Mouse (Mus musculus) 416B (cell line): ENCODE results near the gene Galntl6.
"Not testable (repeated sequence)": the region's sequence is repeated elsewhere in the genome, so short reads cannot be mapped to it uniquely, and the experiment has no call there.

Experiments
- DNase-seq: peaks from one replicate; pipeline ENCODE4 v3.0.0; 2011; ENCODE audit warnings: low read depth

The Galntl6 gene

DNA sequence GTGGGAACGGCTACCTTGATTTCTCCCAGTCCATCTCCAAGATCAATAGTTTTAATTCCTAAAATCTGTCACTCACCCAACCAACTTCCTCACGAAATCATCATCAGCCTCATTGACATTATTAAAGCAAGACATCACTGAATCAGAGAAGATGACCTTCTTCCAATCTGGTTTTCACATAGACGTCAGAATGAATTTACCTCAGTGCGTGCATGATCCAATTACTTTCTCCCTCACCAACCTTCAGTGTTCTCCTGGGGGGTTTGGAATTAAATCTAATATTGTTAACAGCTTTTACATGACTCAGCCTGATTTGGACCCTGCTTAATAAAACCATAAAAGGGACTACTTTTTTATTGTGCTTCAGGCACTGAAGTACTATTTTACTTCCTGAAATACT lies 307.7 kb downstream of the Galntl6 start:
- DNase-seq = no peak

DNA sequence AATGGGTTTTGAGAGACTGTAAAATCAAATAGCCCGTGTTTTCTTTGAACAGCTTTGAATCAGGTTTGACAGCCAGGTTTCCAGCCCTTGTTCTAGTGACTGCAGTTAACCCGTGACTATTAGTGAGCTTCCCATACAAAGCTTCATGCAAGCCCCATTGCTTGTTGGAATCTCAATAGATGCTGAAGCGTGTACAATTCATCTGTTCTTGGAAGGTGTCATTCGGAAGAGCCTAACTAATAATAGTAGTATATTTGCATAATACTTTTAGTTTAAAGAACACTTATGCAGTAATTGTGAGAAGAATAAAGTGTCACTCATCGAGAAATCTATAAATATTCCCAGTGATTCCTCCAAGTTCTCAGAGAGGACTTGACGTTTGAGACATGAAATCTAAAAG lies 314.6 kb downstream of the Galntl6 start:
- DNase-seq = no peak

DNA sequence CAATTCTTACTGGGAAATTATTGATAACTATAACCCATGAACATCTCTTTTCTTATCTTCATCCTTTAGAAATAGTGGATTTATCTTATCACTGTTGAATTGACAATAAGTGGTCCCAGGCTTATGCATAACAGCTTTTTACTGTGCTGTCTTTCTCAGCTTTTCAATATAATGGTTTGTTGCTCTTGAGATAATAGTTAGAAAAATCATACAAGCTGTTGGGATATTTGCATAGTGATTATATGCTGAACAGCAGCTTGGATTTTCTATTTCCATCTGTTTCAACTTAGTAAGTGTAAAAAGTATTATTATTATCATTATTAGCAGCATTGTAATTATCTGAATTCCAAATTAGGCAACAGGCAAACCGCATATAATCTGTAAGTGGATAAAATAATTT lies 337.1 kb downstream of the Galntl6 start:
- DNase-seq = no peak

DNA sequence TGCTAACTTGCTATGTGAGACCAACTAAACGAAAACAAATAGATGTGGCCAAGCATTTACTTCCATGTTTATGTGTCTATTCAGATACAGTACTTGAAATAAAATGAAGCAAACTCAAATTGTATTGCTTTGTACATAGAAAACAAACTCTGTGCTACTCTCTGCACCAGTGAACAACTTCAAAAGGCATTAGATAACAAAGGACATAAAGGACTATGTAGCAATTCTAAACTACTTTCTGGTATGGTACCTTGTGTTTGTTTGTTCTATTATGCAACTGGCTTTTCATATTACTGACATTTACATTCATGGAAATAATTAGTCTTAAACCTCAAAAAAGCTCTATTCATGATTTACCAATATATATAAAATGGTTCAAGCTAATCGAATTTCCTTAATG lies 344.4 kb downstream of the Galntl6 start:
- no peak for DNase-seq

DNA sequence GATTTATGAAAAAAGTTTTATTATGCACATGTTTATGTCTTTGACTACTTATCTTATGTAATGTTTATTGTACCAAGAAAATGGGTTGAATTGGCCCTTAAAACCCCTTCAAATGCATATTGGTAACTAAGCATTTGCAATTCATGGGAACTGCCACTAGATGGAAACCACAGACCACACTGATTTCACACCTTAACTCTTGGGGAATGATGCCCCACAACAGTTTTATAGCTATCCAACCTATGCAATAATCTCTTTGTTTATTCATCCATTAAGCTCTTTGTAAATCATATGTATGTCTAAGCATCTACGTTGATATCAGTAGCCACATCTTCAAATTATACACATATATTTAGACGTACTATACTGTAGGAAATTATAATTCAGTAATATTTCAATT lies 346.3 kb downstream of the Galntl6 start:
- DNase-seq = peak; percentile 42

DNA sequence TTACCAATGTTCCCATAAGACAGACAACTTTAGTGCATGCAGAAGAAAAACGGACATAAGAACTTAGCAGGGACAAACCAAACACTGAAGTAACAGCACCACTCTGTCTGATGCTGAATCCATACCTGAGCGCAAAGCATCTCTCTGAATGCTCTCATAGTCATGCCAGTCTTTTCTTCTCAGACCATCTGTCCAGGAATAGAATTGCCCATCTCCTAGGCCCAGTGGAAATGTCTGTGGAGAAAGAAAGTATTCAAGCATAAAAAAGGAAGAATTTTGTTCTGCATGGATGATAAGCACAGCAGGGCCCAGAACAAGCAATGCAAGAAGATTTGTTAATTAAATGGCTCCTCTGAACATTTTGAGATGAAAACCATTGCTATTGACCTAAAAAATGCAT lies 376.7 kb downstream of the Galntl6 start:
- no peak for DNase-seq

DNA sequence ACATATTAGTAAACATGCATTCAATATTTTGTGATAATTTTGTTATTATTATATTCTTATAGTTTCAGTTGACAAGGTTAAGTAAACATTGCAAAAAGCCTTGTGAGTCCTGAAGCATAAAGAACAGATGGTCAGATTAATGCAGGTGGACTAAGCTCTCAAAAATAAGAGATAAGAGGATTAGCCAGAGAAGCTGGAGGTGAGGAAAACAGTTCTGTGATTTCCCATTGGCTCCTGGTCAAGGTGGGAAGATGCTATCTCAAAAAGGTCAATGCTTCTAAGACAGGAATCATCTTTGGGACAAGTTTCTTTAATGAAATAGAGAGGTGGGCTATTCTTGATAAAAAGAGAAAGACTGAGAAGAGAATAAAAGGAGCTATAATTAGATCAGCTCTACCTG lies 377.8 kb downstream of the Galntl6 start:
- no peak for DNase-seq

DNA sequence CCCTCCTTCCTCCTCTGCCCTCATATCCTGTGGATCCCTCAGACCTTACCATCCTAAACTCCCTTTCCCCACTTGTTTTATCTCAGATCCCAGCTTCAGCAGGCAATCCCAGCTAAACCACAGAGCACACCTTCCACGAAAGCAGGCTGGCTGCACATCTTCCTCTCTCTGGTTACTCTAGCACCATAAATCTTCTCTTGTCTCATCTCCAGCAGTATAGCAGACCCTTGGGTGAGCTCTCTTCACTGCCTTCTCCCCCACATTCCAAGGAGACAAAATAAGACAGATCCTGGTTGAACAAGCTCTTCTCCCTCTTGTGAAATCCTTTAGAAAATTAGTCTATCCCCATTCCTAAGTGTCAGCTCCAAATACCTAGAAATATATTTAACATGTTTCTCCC lies 389.0 kb downstream of the Galntl6 start:
- DNase-seq = no peak

DNA sequence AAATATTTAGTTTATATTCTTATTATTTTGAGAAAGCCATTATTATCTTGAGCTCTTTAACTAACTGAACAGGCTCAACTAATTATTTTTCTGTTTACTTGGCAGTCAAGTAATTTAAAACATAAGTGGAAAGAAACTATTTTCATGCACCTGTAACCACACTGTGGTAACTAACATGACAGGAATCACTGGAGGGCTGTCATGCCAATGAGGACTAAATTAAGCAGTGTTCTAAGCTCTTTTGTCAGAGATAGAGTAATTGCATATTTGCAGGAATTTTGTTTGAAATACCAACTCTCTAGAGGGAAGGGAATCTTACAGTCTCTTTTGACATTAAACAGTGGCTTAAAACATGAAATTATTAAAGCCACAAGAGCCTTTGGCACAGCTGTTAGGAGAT lies 390.5 kb downstream of the Galntl6 start:
- no peak for DNase-seq

DNA sequence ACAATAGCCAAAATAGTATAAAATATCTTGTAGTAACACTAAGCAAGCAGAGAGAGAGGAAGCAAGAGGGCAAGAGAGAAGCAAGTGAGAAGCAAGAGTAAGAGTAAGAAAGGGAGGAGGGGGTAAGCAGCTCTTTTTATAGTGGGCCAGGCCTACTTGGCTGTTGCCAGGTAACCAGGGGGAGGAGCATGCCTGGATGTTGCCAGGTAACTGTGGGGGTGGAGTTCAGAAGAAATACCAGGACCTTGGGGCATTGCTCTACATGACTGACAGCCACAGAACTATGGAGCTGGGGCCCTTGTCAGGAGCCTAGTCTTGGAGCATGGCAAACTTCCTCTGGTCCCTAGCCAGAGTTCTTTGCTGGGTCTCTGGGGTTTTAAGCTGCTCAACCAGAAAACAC lies 401.9 kb downstream of the Galntl6 start:
- no peak for DNase-seq

DNA sequence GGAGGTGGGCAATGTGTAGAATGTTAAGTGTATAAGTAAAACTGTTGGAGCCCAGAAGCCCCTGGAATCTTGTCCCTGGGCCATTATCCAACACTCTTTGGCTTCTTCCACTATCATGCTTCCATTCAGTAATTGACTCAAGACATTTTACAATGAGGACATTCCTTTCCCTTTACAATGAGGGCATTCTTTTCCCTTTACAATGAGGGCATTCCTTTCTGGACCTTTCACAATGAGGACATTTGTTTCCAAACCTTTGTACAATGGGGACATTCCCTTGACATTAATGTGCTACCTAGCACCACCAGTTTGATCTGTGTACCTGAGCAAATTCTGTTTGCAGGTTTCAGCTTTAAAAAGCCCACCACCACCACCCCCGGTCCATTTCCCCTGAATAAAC lies 403.4 kb downstream of the Galntl6 start:
- no peak for DNase-seq

DNA sequence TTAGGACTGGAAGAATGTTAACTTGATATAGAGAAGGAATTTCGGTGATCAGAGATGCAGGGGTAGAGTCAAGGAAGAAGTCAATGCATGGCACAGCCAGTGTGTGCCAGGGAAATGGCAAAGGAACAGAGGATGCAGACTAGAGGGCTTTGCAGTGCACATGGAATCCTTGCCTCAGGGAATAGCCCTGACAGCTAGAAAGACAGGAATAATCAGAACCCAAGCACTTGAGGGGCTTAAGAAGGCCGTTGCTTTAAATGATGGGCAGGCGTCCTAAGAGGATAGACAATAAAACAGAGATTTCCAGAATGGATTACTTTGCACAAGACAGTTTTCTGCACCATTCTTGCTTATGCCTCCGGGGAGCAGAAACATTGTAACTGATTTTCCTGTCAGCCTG lies 425.3 kb downstream of the Galntl6 start:
- DNase-seq = no peak

DNA sequence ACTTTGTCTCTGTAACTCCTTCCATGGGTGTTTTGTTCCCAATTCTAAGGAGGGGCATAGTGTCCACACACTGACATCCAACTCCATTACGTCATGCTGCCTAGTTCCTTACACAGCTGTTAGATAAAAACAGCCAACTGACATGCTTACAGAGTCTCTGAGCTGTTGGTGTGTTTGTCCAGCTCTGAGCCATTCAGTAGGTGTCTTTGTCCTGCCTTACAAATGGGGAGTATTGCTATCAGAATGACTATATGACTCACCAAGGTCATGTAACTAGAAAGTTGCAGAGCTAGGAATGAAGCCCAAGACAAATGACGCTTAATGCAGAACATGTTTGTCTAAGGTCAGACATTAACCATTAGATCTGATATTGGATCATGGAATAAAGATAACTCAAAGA lies 449.1 kb downstream of the Galntl6 start:
- not testable (repeated sequence) for DNase-seq

DNA sequence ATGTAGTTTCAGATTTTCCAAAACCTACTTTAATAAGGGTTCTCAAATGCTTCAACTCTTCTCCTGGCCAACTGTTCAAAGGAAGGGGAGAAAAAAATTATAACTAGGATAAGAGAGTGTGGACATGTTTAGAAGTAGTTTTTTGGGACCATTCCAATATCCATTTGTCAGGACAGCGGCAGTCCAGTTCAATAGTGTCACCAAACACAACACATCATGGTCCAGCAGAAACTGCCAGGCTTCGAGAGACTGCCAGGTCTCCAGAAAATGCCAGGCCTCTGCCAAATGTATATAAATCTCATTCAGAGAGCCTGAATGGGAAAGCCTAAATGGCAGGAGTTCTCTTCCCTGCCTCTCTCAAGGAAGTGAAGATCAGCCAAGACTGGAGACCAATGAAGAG lies 469.7 kb downstream of the Galntl6 start:
- no peak for DNase-seq

DNA sequence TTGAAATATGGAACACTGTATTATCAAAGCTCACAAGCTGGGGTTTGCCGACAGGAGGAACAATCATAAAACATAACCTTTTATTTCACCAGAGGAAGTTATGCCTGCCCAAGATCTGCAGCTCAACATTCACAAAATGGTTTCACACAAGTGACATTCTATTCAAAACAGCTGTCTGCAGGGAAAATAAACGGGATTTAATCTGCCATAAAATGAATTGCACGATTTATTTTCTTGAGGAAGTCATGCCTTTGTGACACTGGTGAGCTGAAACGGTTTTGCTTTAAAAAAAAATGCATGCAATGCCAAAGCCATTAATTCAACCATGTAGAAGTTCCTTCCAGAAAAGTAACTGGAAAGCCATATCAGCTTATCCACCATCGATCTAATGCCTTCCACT lies 494.0 kb downstream of the Galntl6 start:
- no peak for DNase-seq

DNA sequence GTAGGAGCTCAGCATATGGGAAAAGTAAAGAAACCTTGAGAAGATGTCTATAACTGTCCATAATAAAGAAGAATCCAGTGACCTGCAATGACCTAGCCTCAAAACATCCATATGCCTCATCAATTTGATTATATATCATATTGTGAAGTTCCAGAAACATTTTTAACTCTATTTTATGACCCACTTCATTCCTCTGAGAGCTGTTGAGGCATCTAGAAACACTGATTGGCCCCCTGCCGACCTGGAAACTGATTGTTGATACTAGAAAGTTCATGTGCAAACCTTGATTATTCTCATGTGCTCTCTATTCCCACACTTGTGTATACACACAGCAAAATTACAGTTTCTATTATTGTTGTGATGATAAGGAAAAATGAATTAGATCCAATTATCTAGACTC lies 494.9 kb downstream of the Galntl6 start:
- DNase-seq = no peak

DNA sequence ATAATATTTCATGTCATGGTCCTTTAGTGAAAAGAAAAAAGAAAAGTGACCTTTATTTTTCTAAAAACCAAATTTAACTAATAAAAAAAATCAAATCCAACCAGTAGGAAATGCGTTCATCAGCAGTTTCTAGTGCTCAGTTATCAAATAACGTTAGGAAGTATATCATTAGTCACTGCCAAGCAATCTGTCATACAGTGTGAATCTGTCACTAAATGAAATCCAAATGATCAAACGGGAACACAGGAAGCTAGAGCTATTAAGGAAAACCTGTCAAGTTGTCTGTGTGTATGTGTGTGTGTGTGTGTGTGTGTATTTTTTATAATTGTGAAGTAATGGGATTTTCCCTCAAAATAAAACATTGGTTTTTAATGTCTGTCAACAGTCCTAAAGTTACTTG lies 515.9 kb downstream of the Galntl6 start:
- DNase-seq = no peak

DNA sequence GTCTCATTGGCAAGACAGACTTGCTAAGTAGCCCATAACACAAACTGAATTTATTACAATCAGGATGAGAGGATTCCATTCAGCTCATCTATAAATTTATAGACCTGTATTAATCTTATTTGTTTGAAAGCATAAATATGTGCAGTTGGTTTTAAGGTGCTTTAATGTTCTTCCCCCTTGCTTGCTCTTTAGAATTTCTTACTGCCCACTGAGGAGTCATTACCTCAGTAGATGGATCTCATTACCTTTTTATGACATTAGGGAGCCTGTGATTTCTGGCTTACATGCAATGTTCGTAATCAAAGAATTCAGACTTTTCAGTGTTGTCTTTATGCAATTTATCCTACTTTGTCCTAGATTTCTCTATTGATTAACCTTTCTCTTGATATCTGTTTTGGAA lies 516.6 kb downstream of the Galntl6 start:
- DNase-seq = no peak

DNA sequence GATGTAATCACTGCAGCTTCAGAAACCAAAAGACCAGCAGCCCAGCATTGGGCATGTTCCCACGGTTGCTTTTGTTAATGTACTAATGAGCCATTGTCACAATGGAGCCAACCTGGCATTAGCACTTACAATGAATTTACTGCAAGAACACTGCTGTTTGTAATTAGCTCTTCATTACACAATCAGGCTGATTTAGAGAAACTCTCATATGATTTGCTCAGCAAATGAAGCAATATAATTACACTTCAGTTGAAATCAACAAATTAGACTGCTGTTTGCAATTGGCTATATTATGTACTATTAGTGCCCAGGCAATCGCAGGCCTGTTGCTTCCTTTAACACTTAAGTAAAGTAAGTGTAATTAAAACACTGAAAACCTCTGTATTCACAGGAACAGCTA lies 540.1 kb downstream of the Galntl6 start:
- DNase-seq = no peak

DNA sequence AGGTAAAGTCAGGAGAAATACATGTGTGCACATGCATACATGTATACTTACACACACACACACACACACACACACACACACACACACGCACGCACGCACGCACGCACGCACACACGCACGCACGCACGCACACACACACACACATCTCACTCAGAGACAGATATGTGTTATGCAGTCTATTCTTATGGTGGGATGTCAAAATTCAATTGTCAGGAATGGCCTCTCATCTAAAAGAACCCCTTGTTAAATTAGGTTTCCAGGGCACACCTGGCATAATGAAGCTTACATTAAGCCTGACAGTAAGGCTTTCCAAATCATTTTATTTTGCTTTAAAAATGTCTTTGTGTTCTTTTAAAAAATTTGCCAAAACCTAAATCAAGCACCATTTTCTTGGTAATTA lies 540.5 kb downstream of the Galntl6 start:
- DNase-seq = no peak

DNA sequence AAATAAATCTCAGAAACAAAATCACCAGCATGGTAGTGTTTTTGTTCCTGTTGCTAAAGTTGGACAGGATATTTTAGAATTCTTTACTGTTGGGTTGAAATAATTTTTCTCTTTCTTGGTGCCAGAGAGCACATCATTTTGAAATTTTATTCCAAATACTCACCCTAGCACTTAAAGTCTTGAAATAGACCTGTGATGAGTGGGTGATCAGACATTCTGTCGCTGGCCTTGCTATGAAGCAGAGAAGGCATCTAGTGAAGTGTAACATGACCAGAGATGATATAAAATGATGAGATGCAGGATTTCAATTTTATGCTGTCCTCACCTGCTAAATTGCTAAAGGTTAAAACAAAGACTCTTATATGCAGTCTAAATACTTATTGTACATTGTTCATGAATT lies 581.3 kb downstream of the Galntl6 start:
- no peak for DNase-seq

DNA sequence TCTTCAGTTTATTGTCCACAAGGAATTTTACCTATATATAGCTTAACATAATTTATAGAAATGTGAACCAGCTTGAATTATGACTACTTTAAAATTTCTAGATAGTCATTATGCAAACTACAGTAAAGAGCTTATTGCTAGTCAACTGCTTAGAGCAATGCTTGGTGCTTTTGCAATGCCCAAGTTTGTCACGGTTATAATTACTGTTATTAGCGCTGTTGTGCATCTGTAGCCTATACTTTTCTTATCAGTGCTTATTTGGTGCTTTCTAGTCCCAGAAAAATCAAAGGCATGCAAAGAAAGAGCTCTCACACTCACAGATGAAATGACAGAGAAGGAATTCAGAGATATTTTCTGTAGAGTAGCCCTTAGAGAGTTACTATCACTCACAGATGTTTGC lies 599.0 kb downstream of the Galntl6 start:
- no peak for DNase-seq

DNA sequence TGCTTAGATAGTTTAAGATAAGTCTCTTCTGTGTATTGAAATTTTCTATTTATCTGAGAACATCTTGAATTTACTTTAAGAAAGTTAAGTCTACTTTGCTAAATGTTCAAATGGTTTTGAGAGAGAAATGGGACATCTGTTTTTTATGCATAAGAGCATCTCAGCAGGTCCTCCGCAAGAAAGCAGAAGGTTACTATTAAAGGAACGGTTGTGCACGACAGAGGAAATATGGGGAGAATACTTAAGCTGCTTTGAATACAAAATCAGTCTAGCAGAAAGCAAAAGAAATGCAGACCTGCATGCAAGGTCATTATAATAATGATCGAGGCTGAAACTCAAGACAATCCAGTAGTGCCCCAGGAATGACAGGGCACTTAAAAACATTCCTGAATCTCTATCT lies 621.0 kb downstream of the Galntl6 start:
- DNase-seq = no peak

DNA sequence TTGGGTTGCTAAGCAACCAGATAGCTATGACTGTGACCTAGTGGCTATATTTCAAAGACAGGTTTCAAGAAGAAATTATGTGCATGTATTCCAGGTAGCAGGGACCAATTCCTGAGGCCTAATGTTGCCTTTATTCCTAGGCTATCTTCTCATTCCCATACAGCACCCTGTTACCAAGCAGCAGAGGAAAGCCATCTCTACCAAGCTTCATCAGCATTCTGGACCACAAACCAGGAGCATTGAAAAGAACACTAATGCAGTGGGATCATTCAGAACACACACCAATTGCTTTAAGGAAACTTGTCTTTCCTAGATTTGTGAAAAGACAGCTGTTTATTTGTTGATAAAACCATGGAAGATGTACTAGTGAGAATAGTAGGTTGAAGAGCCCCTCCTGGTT lies 622.4 kb downstream of the Galntl6 start:
- no peak for DNase-seq

DNA sequence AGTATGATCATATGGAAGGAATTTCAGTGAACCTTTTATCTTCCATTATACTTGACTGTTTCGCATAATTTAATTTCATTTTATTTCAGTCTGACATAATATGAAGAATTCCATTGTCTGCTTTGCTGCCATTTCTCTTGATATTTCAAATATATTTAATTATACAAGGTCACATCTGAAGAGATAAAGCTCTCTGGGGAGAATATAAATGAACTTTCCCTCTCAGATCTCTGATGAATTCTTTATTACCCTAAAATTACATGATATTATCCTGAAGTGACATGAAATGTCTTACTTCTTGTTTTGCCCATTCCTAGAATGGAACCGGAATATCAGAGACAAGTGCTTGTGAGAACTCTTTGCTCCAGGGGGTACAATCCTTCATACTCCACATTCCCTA lies 647.0 kb downstream of the Galntl6 start:
- no peak for DNase-seq
